Mouse (Mus musculus) hindbrain, embryonic 11.5 days (tissue): ENCODE measurements around the gene Sys1. TPM values are rescaled to one million over a fixed set of nuclear protein-coding genes. Genes with fewer than 3 reads are reported as not detected.
A peak's percentile ranks its signal among the peaks of the same experiment; 100 is the strongest.

Experiments used
- ATAC-seq: fragments of 200-750 bp; cut with Nextera tagmentation; 2 replicates; pipeline ENCODE4 v1.8.0; 2017; ENCODE audit warnings: mild to moderate bottlenecking, moderate TSS enrichment, moderate library complexity; ENCODE audit not compliant: low FRiP score
- DNase-seq: peaks from one replicate; pipeline ENCODE4 v3.0.0-alpha.2; 2015; ENCODE audit warnings: low spot score
- H3K27ac ChIP-seq: fragments of 300-500 bp; sonication (generic); 2 replicates; pipeline ENCODE4 v1.5.1; 2014; ENCODE audit warnings: mild to moderate bottlenecking, low read depth, low read length
- H3K27me3 ChIP-seq: fragments of 300-500 bp; sonication (generic); 2 replicates; pipeline ENCODE4 v1.6.1; 2014; ENCODE audit warnings: mild to moderate bottlenecking, low read length, moderate library complexity, mixed read lengths; ENCODE audit not compliant: control insufficient read depth, insufficient read depth
- H3K36me3 ChIP-seq: fragments of 300-500 bp; sonication (generic); 2 replicates; pipeline ENCODE4 v1.6.1; 2014; ENCODE audit warnings: mild to moderate bottlenecking, low read length, moderate library complexity, mixed read lengths; ENCODE audit not compliant: control insufficient read depth, insufficient read depth
- H3K4me1 ChIP-seq: fragments of 300-500 bp; sonication (generic); replicated peaks from 2 replicates; pipeline ENCODE4 v1.6.1; 2014; ENCODE audit warnings: low read length, mixed read lengths; ENCODE audit not compliant: control insufficient read depth, insufficient read depth
- H3K4me2 ChIP-seq: fragments of 300-500 bp; sonication (generic); replicated peaks from 2 replicates; pipeline ENCODE4 v1.6.1; 2014; ENCODE audit warnings: mild to moderate bottlenecking, low read depth, low read length
- H3K4me3 ChIP-seq: fragments of 300-500 bp; sonication (generic); 2 replicates; pipeline ENCODE4 v1.5.1; 2014; ENCODE audit warnings: low read depth, low read length
- H3K9ac ChIP-seq: fragments of 300-500 bp; sonication (generic); 2 replicates; pipeline ENCODE4 v1.6.1; 2014; ENCODE audit warnings: low read depth, low read length
- H3K9me3 ChIP-seq: fragments of 300-500 bp; sonication (generic); 2 replicates; pipeline ENCODE4 v1.6.1; 2016; ENCODE audit warnings: low read length; ENCODE audit not compliant: control insufficient read depth
- WGBS: fragments of 180-500 bp; shearing (Covaris S2); extraction: QIAGEN DNeasy Blood & Tissue Kit; methylation state at CpG from one replicate; pipeline ENCODE4 v1.1.7; 2014; 5-methylcytosine and 5-hydroxymethylcytosine counted together
- polyA plus RNA-seq: library from polyadenylated mRNA; unstranded; fragments of >200 nt; fragmentation: Nextera tagmentation; extraction: Ambion mirVana; gene quantifications from 2 replicates; pipeline ENCODE4 v1.2.1, GENCODE M21; 2014

Sys1 gene
- polyA plus RNA-seq, 1 experiment from 2014 or later, result 72.2 TPM

DNA sequence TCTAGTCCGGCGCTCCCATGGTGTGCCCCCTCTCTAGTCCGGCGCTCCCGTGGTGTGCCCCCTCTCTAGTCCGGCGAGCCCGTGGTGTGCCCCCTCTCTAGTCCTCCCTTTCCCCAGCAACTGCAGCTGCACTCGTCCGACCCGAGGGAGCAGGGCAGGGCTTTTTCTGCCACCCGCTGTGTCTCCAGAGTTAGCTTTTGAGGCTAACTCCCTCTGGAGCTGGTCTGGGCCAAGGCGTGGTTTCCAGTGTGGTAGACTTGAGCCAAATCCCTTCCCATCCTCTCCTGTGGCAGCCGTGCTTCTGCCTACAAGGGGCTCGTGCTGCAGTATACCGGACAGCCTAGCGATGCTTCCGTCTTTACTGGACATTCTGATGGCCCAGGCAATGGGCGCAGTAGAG, 51.0 kb downstream of the Sys1 start:
- H3K4me2 ChIP-seq, result no peak overlapping the region

DNA sequence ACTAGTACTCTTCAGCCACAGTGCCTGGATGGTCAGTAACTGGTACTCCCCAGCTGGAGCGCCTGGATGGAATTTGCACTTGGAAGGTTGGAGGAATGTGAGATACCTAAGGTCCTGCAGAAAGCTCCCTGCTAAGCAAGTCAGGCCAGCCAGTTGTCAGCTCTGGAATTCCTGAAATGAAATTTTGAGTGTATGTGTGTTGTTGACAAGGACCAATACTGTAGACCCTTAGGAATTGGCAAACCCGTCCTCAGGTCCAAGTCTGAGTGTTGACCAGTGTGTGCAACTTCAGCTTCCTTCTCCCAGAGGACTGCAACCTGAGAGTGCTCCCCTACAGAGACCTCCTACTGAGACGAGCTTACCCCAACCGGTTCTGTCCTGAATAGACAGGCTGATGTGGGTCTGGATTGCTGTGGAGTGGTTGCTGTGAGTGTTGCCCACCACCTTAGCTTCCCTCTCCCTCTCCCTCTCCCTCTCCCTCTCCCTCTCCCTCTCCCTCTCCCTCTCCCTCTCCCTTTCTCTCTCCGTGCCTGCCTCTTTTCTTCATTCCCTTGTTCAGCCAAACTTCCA, 53.9 kb downstream of the Sys1 start:
- no peak overlapping the region for H3K9ac ChIP-seq
- no peaks in the 10 kb centered on the region for H3K9me3 ChIP-seq
- no peak overlapping the region for H3K27ac ChIP-seq
- DNase-seq (no peak), ATAC-seq (no peak)
- no peaks in the 10 kb centered on the region for H3K27me3 ChIP-seq
- H3K4me3 ChIP-seq, result no peak overlapping the region
- no peaks in the 10 kb centered on the region for H3K36me3 ChIP-seq
- H3K4me1 ChIP-seq, result no peaks in the 10 kb centered on the region
- H3K4me2 ChIP-seq, result no peak overlapping the region
- WGBS, result 44% methylated on average over 5 of the region's 5 CpGs

More for the DNA sequence above, 51.0 kb downstream of the Sys1 start:
- no peak for DNase-seq
- WGBS, result 86% methylated on average over 19 of the region's 19 CpGs
- H3K27me3 ChIP-seq, result no peaks in the 10 kb centered on the region
- H3K36me3 ChIP-seq, result peaks cover 16% of the 10 kb centered on the region
- peaks cover 3% of the 10 kb centered on the region; the same call in 1 of the 2 replicates for H3K9me3 ChIP-seq
- ATAC-seq, result no peak
- no peak overlapping the region for H3K4me3 ChIP-seq
- no peak overlapping the region for H3K9ac ChIP-seq
- no peaks in the 10 kb centered on the region for H3K4me1 ChIP-seq
- H3K27ac ChIP-seq, result no peak overlapping the region

- no peak overlapping the region for H3K9ac ChIP-seq
- H3K4me1 ChIP-seq, result no peaks in the 10 kb centered on the region
- no peak overlapping the region for H3K27ac ChIP-seq
- no peak overlapping the region for H3K4me2 ChIP-seq
- no peak for DNase-seq
- WGBS, result 75% methylated on average over 11 of the region's 14 CpGs
- no peaks in the 10 kb centered on the region for H3K36me3 ChIP-seq
- no peaks in the 10 kb centered on the region for H3K9me3 ChIP-seq
- H3K4me3 ChIP-seq, result no peak overlapping the region
- no peaks in the 10 kb centered on the region for H3K27me3 ChIP-seq
- ATAC-seq, result no peak
Measured at GRCm38 (mm10) chr2:164512121-164512909, 55.6 kb downstream of the Sys1 start.

DNA sequence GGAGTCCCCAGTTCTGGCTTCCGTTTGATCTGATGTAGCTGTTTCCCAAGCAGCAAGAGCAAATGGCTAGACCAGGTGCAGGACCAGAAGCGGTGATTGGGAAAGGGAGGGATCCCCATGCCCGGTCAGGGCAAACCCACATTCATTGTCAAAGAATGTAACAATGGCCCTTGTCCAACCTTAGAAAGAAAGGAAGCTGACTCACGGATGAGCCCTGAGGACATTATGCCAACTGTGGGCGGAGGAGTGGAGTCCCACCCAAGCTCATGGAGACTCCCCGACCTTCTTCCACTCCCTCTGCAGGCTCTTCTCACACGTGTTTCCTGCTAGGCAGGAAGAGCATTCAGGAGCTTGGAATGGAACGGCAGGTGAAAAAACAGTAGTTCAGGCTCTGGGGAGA, 56.6 kb downstream of the Sys1 start:
- H3K27me3 ChIP-seq, result no peaks in the 10 kb centered on the region
- H3K4me1 ChIP-seq, result no peaks in the 10 kb centered on the region
- H3K36me3 ChIP-seq, result no peaks in the 10 kb centered on the region
- no peak overlapping the region for H3K4me3 ChIP-seq
- DNase-seq, result no peak
- no peak overlapping the region for H3K9ac ChIP-seq
- ATAC-seq, result no peak
- H3K4me2 ChIP-seq, result no peak overlapping the region
- WGBS, result 76% methylated on average over 8 of the region's 8 CpGs
- no peak overlapping the region for H3K27ac ChIP-seq
- no peaks in the 10 kb centered on the region for H3K9me3 ChIP-seq

- no peak overlapping the region for H3K9ac ChIP-seq
- no peak overlapping the region for H3K4me3 ChIP-seq
- H3K36me3 ChIP-seq, result no peaks in the 10 kb centered on the region
- no peak overlapping the region for H3K27ac ChIP-seq
- DNase-seq, result no peak
- H3K4me2 ChIP-seq, result no peak overlapping the region
- no peaks in the 10 kb centered on the region for H3K4me1 ChIP-seq
- H3K9me3 ChIP-seq, result no peaks in the 10 kb centered on the region
- no peak for ATAC-seq
- WGBS, result 83% methylated on average over 3 of the region's 3 CpGs
- no peaks in the 10 kb centered on the region for H3K27me3 ChIP-seq
Measured at GRCm38 (mm10) chr2:164514916-164515315, 58.2 kb downstream of the Sys1 start.

- no peak overlapping the region for H3K9ac ChIP-seq
- no peaks in the 10 kb centered on the region for H3K4me1 ChIP-seq
- no peaks in the 10 kb centered on the region for H3K27me3 ChIP-seq
- H3K36me3 ChIP-seq, result no peaks in the 10 kb centered on the region
- DNase-seq (no peak), ATAC-seq (no peak)
- WGBS, result 78% methylated on average over 9 of the region's 9 CpGs
- H3K9me3 ChIP-seq, result no peaks in the 10 kb centered on the region
- no peak overlapping the region for H3K4me2 ChIP-seq
- no peak overlapping the region for H3K4me3 ChIP-seq
- no peak overlapping the region for H3K27ac ChIP-seq
Measured at GRCm38 (mm10) chr2:164515897-164516296, 59.1 kb downstream of the Sys1 start.

- ATAC-seq, result no peak
- Histone ChIP-seq H3K27me3 (no peaks in the 10 kb centered on the region), H3K4me1 (no peaks in the 10 kb centered on the region), H3K9me3 (no peaks in the 10 kb centered on the region), H3K4me2 (no peak overlapping the region), H3K27ac (no peak overlapping the region), H3K9ac (no peak overlapping the region), H3K4me3 (no peak overlapping the region), H3K36me3 (no peaks in the 10 kb centered on the region)
- WGBS, result 92% methylated on average over 11 of the region's 11 CpGs
- DNase-seq, result no peak
Measured at GRCm38 (mm10) chr2:164516592-164516991, 59.8 kb downstream of the Sys1 start.

DNA sequence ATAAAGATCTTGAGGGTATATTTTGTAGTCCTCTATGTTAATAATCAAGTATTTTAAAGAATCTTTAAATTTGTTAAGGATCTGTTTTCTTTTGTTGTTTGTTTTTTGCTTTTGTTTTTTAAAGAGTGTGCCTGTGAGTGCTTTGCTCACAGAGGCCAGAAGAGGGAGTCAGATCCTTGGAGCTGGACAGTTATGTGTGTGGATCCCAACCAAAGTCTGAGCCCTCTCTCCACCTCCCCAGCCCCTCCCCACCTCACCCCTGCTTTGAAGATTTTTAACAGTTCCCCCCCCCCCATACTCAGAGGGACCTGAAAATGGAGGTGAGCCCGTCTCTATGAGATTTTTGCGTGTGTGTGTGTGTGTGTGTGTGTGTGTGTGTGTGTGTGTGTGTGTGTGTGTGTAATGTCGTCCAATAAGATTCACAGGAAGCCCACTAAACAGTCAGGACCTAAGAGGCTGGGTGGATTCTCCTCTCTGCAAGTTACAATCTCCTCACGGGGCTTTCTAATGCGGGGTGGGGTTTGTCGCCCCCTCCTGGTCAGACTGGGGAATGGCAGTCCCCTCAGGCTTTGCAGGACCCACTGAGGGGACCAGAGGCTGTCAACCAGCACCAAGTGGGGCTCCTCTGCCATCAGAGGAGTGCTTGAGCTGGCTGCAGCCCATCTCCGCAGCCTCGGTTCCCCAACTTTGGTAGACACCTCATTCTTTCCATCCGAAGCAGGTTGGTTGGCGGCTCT, 60.9 kb downstream of the Sys1 start:
- no peak for ATAC-seq
- 35% methylated on average over 9 of the region's 10 CpGs for WGBS

More for the DNA sequence above, 60.9 kb downstream of the Sys1 start:
- H3K9me3 ChIP-seq, result no peaks in the 10 kb centered on the region
- no peak overlapping the region for H3K9ac ChIP-seq
- no peak overlapping the region for H3K27ac ChIP-seq
- H3K4me3 ChIP-seq, result no peak overlapping the region
- H3K4me1 ChIP-seq, result no peaks in the 10 kb centered on the region
- no peak overlapping the region for H3K4me2 ChIP-seq
- peak; percentile 72 for DNase-seq
- H3K27me3 ChIP-seq, result no peaks in the 10 kb centered on the region
- no peaks in the 10 kb centered on the region for H3K36me3 ChIP-seq
